Mouse (Mus musculus) intestine, embryonic 15.5 days (tissue): ENCODE data around the gene Mpig6b. TPM values are rescaled to one million over a fixed set of nuclear protein-coding genes. Genes with fewer than 3 reads are reported as not detected.

ENCODE experiments used
- ATAC-seq: fragments of 200-750 bp; cut with Nextera tagmentation; 2 replicates; pipeline ENCODE4 v1.8.0; 2017; ENCODE audit warnings: moderate TSS enrichment, moderate library complexity
- H3K27ac ChIP-seq: fragments of 300-500 bp; sonication (generic); 2 replicates; pipeline ENCODE4 v1.5.1; 2015; ENCODE audit warnings: mild to moderate bottlenecking, inconsistent platforms
- H3K27me3 ChIP-seq: fragments of 300-500 bp; sonication (generic); replicated peaks from 2 replicates; pipeline ENCODE4 v1.6.1; 2015; ENCODE audit warnings: inconsistent platforms
- H3K36me3 ChIP-seq: fragments of 300-500 bp; sonication (generic); 2 replicates; pipeline ENCODE4 v1.6.1; 2015; ENCODE audit warnings: inconsistent platforms
- H3K4me1 ChIP-seq: fragments of 300-500 bp; sonication (generic); replicated peaks from 2 replicates; pipeline ENCODE4 v1.6.1; 2015; ENCODE audit warnings: inconsistent platforms
- H3K4me2 ChIP-seq: fragments of 300-500 bp; sonication (generic); replicated peaks from 2 replicates; pipeline ENCODE4 v1.6.1; 2015; ENCODE audit warnings: mild to moderate bottlenecking, inconsistent platforms
- H3K4me3 ChIP-seq: fragments of 300-500 bp; sonication (generic); replicated peaks from 2 replicates; pipeline ENCODE4 v1.5.1; 2015; ENCODE audit warnings: inconsistent platforms
- H3K9ac ChIP-seq: fragments of 300-500 bp; sonication (generic); 2 replicates; pipeline ENCODE4 v1.6.1; 2015; ENCODE audit warnings: inconsistent platforms
- H3K9me3 ChIP-seq: fragments of 300-500 bp; sonication (generic); 2 replicates; pipeline ENCODE4 v1.6.1; 2016; ENCODE audit warnings: inconsistent platforms
- WGBS: fragments of 180-500 bp; shearing (Covaris S2); methylation state at CpG from one replicate; pipeline ENCODE4 v1.1.7; 2015; 5-methylcytosine and 5-hydroxymethylcytosine counted together
- polyA plus RNA-seq: library from polyadenylated mRNA; unstranded; fragments of >200 nt; fragmentation: Nextera tagmentation; extraction: Ambion mirVana; gene quantifications from 2 replicates; pipeline ENCODE4 v1.2.1, GENCODE M21; 2015

Gene Mpig6b
- polyA plus RNA-seq, 1 experiment from 2014 or later, result 0.35 TPM

- Histone ChIP-seq H3K9ac (0 out of 2 replicates have a peak overlapping the region, but pooled peaks have one; percentile 20), H3K4me1 (peaks cover 20% of the 10 kb centered on the region), H3K4me2 (no peak overlapping the region), H3K27me3 (no peaks in the 10 kb centered on the region), H3K4me3 (no peak overlapping the region), H3K9me3 (no peaks in the 10 kb centered on the region), H3K27ac (0 out of 2 replicates have a peak overlapping the region, but pooled peaks have one; percentile 22), H3K36me3 (peaks cover 43% of the 10 kb centered on the region)
- 75% methylated on average over 10 of the region's 10 CpGs for WGBS
- peak; percentile 0; the same call in 1 of the 2 replicates for ATAC-seq
Observed at GRCm38 (mm10) chr17:35016791-35017705, 48.9 kb downstream of the Mpig6b start.

GRCm38 (mm10) chr17:35016376-35016775 is 49.6 kb downstream of the Mpig6b start, which contains the start of gene Vwa7:
Gene Vwa7 (plus strand): TSS chr17:35016579.
- peak within 1 kb of the TSS; percentile 20; the same call in 1 of the 2 replicates for H3K9ac ChIP-seq
- H3K4me2 ChIP-seq, result no peak within 1 kb of the TSS
- peaks cover 48% of the 10 kb centered on the region for H3K36me3 ChIP-seq
- no peaks in the 10 kb centered on the region for H3K27me3 ChIP-seq
- H3K9me3 ChIP-seq, result no peaks in the 10 kb centered on the region
- 0 out of 2 replicates have a peak within 1 kb of the TSS, but pooled peaks have one; percentile 22 for H3K27ac ChIP-seq
- 58% methylated on average over 12 of the region's 12 CpGs for WGBS
- peak; percentile 57 for ATAC-seq
- H3K4me3 ChIP-seq, result no peak within 1 kb of the TSS
- H3K4me1 ChIP-seq, result peaks cover 17% of the 10 kb centered on the region

- no peak overlapping the region for H3K4me2 ChIP-seq
- peaks cover 59% of the 10 kb centered on the region for H3K36me3 ChIP-seq
- H3K9me3 ChIP-seq, result no peaks in the 10 kb centered on the region
- no peaks in the 10 kb centered on the region for H3K27me3 ChIP-seq
- H3K4me3 ChIP-seq, result no peak overlapping the region
- ATAC-seq, result no peak
- peaks cover 15% of the 10 kb centered on the region for H3K4me1 ChIP-seq
- WGBS, result 89% methylated on average over 16 of the region's 16 CpGs
- H3K27ac ChIP-seq, result no peak overlapping the region
- no peak overlapping the region for H3K9ac ChIP-seq
Observed at GRCm38 (mm10) chr17:35015296-35015695, 50.7 kb downstream of the Mpig6b start.

GRCm38 (mm10) chr17:35013221-35013620 is 52.8 kb downstream of the Mpig6b start:
- 71% methylated on average over 6 of the region's 6 CpGs for WGBS
- Histone ChIP-seq H3K4me2 (no peak overlapping the region), H3K4me1 (peaks cover 15% of the 10 kb centered on the region), H3K27ac (no peak overlapping the region), H3K9ac (no peak overlapping the region), H3K27me3 (no peaks in the 10 kb centered on the region), H3K9me3 (no peaks in the 10 kb centered on the region), H3K36me3 (peaks cover 67% of the 10 kb centered on the region), H3K4me3 (no peak overlapping the region)
- ATAC-seq, result no peak

Other genes starting within 250 kb of the Mpig6b start
- 25.1 and 30.3 TPM in 2 replicates for gene Stk19, start 229.2 kb downstream of the Mpig6b start, polyA plus RNA-seq
- gene Dxo, start 229.2 kb downstream of the Mpig6b start, polyA plus RNA-seq, result 51.8 and 58.6 TPM in 2 replicates
- gene Skiv2l, start 216.0 kb downstream of the Mpig6b start, polyA plus RNA-seq, result 39.9 and 42.5 TPM in 2 replicates
- 98.4 and 106 TPM in 2 replicates for gene Nelfe, start 215.8 kb downstream of the Mpig6b start, polyA plus RNA-seq
- 52.1 and 63.5 TPM in 2 replicates for gene Cfb, start 203.7 kb downstream of the Mpig6b start, polyA plus RNA-seq
- gene Zbtb12, start 186.7 kb downstream of the Mpig6b start, polyA plus RNA-seq, result 2.5 and 2.8 TPM in 2 replicates
- gene Gm20547, start 184.1 kb downstream of the Mpig6b start, polyA plus RNA-seq, result not detected in 2 replicates
- gene C2, start 167.9 kb downstream of the Mpig6b start, polyA plus RNA-seq, result 14.9 and 16.0 TPM in 2 replicates
- 61.2 and 67.6 TPM in 2 replicates for gene Ehmt2, start 167.7 kb downstream of the Mpig6b start, polyA plus RNA-seq
- gene Slc44a4, start 151.7 kb downstream of the Mpig6b start, polyA plus RNA-seq, result 56.2 and 60.4 TPM in 2 replicates
- 118 and 134 TPM in 2 replicates for gene Neu1, start 134.9 kb downstream of the Mpig6b start, polyA plus RNA-seq
- 0.43 TPM in 2 replicates for gene Hspa1b, start 106.9 kb downstream of the Mpig6b start, polyA plus RNA-seq
- gene Gm20481, start 96.3 kb downstream of the Mpig6b start, polyA plus RNA-seq, result not detected in 2 replicates
- gene Hspa1a, start 94.0 kb downstream of the Mpig6b start, polyA plus RNA-seq, result 6.2 and 6.3 TPM in 2 replicates
- 0.16 and 0.78 TPM in 2 replicates for gene Hspa1l, start 93.5 kb downstream of the Mpig6b start, polyA plus RNA-seq
- 187 and 190 TPM in 2 replicates for gene Lsm2, start 84.3 kb downstream of the Mpig6b start, polyA plus RNA-seq
- gene Vars, start 65.2 kb downstream of the Mpig6b start, polyA plus RNA-seq, result 117 and 141 TPM in 2 replicates
- gene Vwa7, start 49.6 kb downstream of the Mpig6b start, polyA plus RNA-seq, result 0.21 and 0.35 TPM in 2 replicates
- 11.4 and 13.5 TPM in 2 replicates for gene Sapcd1, start 38.2 kb downstream of the Mpig6b start, polyA plus RNA-seq
- gene Msh5, start 19.4 kb downstream of the Mpig6b start, polyA plus RNA-seq, result 3.0 and 3.1 TPM in 2 replicates
- gene Clic1, start 16.2 kb downstream of the Mpig6b start, polyA plus RNA-seq, result 385 and 387 TPM in 2 replicates
- 185 and 190 TPM in 2 replicates for gene Ddah2, start 7.1 kb downstream of the Mpig6b start, polyA plus RNA-seq
- gene Ly6g6c, start 796 bp downstream of the Mpig6b start, polyA plus RNA-seq, result not detected in 2 replicates
- gene Ly6g6e, start 10.7 kb upstream of the Mpig6b start, polyA plus RNA-seq, result 1.9 and 2.6 TPM in 2 replicates
- 5.8 and 5.9 TPM in 2 replicates for gene Ly6g6d, start 11.9 kb upstream of the Mpig6b start, polyA plus RNA-seq
- 0.24 and 0.33 TPM in 2 replicates for gene Ly6g6f, start 19.4 kb upstream of the Mpig6b start, polyA plus RNA-seq
- gene Abhd16a, start 23.1 kb upstream of the Mpig6b start, polyA plus RNA-seq, result 92.1 and 96.4 TPM in 2 replicates
- gene Ly6g5c, start 42.1 kb upstream of the Mpig6b start, polyA plus RNA-seq, result not detected in 2 replicates
- gene Ly6g5b, start 49.2 kb upstream of the Mpig6b start, polyA plus RNA-seq, result 0.83 and 0.85 TPM in 2 replicates
- 17.7 and 19.1 TPM in 2 replicates for gene Gpank1, start 55.3 kb upstream of the Mpig6b start, polyA plus RNA-seq
- gene Csnk2b, start 55.9 kb upstream of the Mpig6b start, polyA plus RNA-seq, result 248 and 271 TPM in 2 replicates
- 13.6 and 13.7 TPM in 2 replicates for gene D17H6S53E, start 60.2 kb upstream of the Mpig6b start, polyA plus RNA-seq
- 10.4 and 13.7 TPM in 2 replicates for gene Apom, start 65.9 kb upstream of the Mpig6b start, polyA plus RNA-seq
- gene Bag6, start 69.0 kb upstream of the Mpig6b start, polyA plus RNA-seq, result 45.2 and 46.4 TPM in 2 replicates
- gene Prrc2a, start 98.7 kb upstream of the Mpig6b start, polyA plus RNA-seq, result 125 and 131 TPM in 2 replicates
- 20.6 and 21.7 TPM in 2 replicates for gene Aif1, start 109.9 kb upstream of the Mpig6b start, polyA plus RNA-seq
- 18.9 and 19.4 TPM in 2 replicates for gene Lst1, start 122.3 kb upstream of the Mpig6b start, polyA plus RNA-seq
- 5.0 and 5.2 TPM in 2 replicates for gene Ltb, start 128.3 kb upstream of the Mpig6b start, polyA plus RNA-seq
- gene Tnf, start 135.8 kb upstream of the Mpig6b start, polyA plus RNA-seq, result 0.19 TPM in 1 of 2 replicates, not detected in the other
- 1.1 TPM in 2 replicates for gene Lta, start 139.2 kb upstream of the Mpig6b start, polyA plus RNA-seq
- 0.59 and 0.81 TPM in 2 replicates for gene Gm16181, start 154.7 kb upstream of the Mpig6b start, polyA plus RNA-seq
- gene Atp6v1g2, start 167.5 kb upstream of the Mpig6b start, polyA plus RNA-seq, result 4.1 and 4.3 TPM in 2 replicates
- 9.9 and 11.0 TPM in 2 replicates for gene Nfkbil1, start 169.6 kb upstream of the Mpig6b start, polyA plus RNA-seq
- gene Ddx39b, start 175.6 kb upstream of the Mpig6b start, polyA plus RNA-seq, result 382 and 388 TPM in 2 replicates
- 148 and 190 TPM in 2 replicates for gene H2-D1, start 196.5 kb upstream of the Mpig6b start, polyA plus RNA-seq